Mouse (Mus musculus) subcutaneous adipose tissue, adult 2 months (tissue): ENCODE measurements around the gene Slc52a3. TPM values are rescaled to one million over a fixed set of nuclear protein-coding genes. Genes with fewer than 3 reads are reported as not detected.

Source experiments
- polyA plus RNA-seq: library from polyadenylated mRNA; depleted of rRNA; stranded (reverse); fragments of >200 nt; gene quantifications from 2 replicates; pipeline ENCODE4 v1.2.3, GENCODE M21; 2012; ENCODE audit warnings: low replicate concordance; rRNA removed

Slc52a3 gene
- 10.0 and 19.1 TPM in 2 replicates for polyA plus RNA-seq

GRCm38 (mm10) chr2:151996229-151997189 lies at the start of gene Slc52a3:
Gene Slc52a3, plus strand, starts transcription at chr2:151996511.

GRCm38 (mm10) chr2:151979470-151980354 lies 16.6 kb upstream of the Slc52a3 start, which contains the start of gene Fam110a:
Gene Fam110a, minus strand, starts transcription at chr2:151980219.

Other genes starting within 250 kb of the Slc52a3 start
- gene Rspo4, start 153.6 kb upstream of the Slc52a3 start, polyA plus RNA-seq, result not detected in 2 replicates
- 1.7 and 4.6 TPM in 2 replicates for gene Angpt4, start 85.3 kb upstream of the Slc52a3 start, polyA plus RNA-seq
- gene Fam110a, start 16.3 kb upstream of the Slc52a3 start, polyA plus RNA-seq, result 7.3 and 15.1 TPM in 2 replicates
- not detected in 2 replicates for gene Scrt2, start 85.0 kb downstream of the Slc52a3 start, polyA plus RNA-seq
- gene Srxn1, start 109.0 kb downstream of the Slc52a3 start, polyA plus RNA-seq, result 67.0 and 84.0 TPM in 2 replicates
- 12.9 and 47.6 TPM in 2 replicates for gene Tcf15, start 147.1 kb downstream of the Slc52a3 start, polyA plus RNA-seq
- gene Csnk2a1, start 230.3 kb downstream of the Slc52a3 start, polyA plus RNA-seq, result 32.1 and 36.9 TPM in 2 replicates